Mouse (Mus musculus): ENCODE data around the gene Faim.
A peak's percentile ranks its signal among the peaks of the same experiment; 100 is the strongest.

Gene Faim

DNA sequence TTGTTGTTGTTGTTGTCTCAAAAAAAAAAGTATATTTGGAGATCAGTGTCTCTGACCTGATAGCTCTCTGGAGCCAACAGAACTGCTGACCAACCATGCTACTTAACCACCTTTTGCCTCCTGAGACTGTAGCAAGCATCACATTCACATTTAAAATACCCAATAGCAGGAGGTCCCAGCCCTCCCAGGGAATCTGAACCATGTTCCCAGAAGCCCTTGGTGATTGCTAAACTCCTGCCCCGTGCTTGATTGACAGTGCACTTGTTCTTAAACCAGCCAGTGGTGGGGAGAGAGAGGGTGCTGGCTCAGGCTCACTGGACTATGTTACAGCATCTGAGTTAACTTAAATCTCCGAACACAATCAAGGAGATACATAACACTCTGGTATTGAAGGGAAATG lies 11.3 kb upstream of the Faim start:
- no peak for DNase-seq (ENCODE audit: low read depth)

- DNase-seq (ENCODE audit: low read depth) = no peak
Measured at GRCm38 (mm10) chr9:98976081-98976480, 10.1 kb upstream of the Faim start.

GRCm38 (mm10) chr9:98976520-98976919 lies 9.7 kb upstream of the Faim start:
- no peak for DNase-seq (ENCODE audit: low read depth)

DNA sequence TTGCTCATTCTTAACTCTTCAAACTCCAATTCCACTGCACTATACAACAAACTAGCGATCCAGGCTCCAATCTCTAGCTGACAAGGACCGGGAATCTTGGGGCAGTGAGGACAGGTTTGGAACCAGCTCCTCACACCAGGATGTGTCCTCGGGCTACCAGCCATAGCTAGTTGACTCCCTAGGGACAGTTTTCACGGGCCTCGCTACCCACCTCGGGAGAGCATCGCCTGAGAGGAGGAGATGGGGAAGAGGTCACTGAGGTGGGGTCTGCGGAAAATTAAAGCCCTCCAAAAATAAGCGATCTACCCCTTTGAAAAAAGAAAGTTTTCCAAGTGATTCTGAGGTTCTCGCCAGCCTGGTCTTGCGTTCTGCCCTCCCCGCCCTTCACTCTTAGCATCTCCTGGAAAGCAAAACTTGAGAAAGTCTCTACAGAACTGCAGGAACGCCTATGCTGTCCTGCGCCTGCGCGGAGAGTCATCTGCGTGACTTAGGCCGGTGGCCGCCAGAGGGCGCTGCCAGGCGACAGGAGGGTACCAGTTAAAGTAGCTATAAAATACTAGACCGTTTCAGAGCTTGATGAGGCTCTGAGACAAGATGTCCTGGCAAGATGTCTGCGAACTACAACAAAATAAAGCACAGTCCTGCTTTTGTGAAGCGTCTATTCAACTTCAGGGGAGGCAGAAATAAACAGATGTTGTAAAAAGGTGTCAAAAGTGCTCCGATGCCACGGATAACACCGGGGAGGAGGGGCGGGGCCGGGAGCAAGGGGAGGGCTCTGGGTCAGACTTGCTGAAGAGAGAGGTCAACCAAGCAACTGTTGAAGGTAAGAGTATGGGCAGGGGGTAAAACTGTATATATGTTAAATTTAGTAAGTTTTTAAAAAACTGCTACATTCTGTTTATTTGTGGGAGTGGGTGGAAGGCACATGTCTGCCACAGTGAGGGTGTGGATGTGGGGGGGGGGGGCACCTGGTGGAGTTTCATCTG lies 6.4 kb upstream of the Faim start:
- peak; percentile 73 for DNase-seq (ENCODE audit: low read depth)

GRCm38 (mm10) chr9:98986476-98987096 lies 413 bp downstream of the Faim start:
- peak; percentile 44 for DNase-seq (ENCODE audit: low read depth)

DNA sequence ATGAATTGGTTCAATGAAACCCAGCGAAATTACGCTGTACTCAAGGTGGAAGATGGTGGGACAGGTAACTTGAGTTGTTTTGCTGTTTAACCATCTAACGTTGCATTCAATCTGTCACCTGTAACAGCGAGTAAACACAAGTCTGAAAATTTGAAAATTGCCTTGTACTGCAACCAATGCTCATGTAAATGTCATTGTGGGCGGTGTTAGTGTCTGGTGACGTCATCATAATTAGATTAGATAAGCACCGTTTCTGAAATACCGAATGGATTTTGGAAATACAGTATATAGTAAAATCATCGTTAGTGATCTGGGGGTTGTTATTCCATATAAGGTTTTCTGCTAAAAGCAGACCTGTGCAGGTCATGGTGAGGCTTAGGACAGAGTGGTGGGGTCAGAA lies 958 bp downstream of the Faim start:
- DNase-seq (ENCODE audit: low read depth) = no peak

- DNase-seq (ENCODE audit: low read depth) = no peak
Measured at GRCm38 (mm10) chr9:98994103-98994502, 7.9 kb downstream of the Faim start.

- no peak for DNase-seq (ENCODE audit: low read depth)
Measured at GRCm38 (mm10) chr9:98999881-99000339, 13.7 kb downstream of the Faim start.

GRCm38 (mm10) chr9:99001326-99001725 lies 15.2 kb downstream of the Faim start:
- DNase-seq (ENCODE audit: low read depth) = no peak

DNA sequence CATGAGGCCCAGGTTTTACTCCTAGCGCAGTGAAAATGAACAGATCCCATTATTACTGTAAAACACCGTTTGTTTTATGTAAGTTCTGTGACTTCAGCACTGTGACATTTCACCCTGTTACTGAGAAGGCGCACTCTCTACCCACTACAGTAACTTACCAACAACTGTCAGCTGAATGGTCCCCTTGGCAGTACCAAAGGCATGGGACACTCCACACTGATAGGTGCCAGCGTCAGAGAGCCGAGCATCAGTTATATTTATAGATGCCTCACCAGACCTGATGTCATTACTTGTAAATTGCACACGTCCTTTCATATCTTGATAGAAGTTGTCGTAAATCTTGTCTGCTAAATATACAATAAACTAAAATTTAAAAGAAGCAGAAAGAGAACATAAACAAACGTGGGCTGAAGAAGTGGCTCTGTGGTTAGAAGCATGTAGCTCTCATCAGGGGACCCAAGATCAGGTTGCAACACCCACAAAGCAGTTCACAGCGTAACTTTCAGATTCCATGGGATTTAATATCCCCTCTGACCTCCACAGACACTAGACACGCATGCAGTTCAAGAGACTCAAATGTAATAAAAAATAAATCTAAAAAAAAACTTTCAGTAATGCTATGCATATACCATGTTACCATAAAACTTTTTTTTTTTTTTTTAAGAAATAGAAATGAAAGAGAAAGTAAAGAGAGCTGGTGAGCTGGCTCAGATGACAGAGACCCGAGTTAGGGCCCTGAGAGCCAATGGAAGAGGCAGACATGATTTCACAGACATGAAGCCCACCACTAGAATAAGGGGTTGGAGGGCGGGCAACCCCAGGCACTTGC lies 23.1 kb downstream of the Faim start:
- no peak for DNase-seq (ENCODE audit: low read depth)

DNA sequence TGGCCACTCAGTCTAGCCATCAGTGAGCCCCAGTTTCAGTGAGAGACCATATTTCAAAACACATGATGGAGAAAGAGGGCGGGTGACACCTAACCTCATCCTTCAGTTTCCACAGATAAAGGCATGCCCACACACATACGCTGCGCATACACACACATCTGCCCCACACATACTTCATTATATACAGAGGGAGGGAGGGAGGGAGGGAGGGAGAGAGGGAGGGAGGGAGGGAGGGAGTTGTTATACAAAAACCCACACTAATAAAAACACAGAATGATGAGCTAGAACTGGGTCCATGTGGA lies 23.7 kb downstream of the Faim start:
- no peak for DNase-seq (ENCODE audit: low read depth)

DNA sequence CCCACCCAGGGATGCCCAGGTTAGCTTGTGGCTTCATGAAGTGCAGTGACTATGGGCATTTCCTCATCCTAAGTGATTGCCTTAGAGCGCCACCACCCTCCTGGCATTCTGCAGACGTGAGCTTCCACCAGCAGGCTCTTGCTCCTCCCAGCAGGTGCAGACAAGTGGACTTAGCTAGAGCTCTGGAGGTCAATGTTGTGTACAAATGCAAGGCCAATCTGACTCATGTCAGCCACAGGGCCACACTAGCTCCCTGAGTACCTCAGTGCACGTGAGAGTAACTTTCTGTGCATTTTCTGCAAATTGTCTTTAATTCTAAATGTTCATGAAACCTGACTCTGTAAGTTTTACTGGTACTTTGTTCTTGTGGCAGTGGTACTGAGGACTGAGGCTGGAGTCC lies 30.1 kb downstream of the Faim start:
- no peak for DNase-seq (ENCODE audit: low read depth)

DNA sequence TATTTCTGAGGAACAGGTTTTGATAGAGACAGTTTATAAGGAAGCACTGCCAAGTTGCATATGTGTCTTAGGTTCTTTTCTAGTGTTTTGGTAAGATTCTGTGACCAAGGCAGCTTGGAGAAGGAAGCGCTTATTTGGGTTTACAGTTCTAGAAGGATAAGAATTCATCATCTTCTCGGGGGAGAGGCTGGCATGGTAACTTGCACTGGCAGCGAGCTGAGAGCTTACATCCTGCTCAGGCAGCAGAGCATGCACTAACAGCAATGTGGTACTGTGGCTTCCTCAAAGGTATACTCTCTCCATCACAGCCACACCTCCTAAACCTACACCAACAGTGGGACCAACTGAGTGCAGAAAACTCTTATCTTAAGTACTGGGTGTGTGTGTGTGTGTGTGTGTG lies 30.6 kb downstream of the Faim start:
- DNase-seq (ENCODE audit: low read depth) = no peak

GRCm38 (mm10) chr9:99017679-99018078 lies 31.5 kb downstream of the Faim start:
- no peak for DNase-seq (ENCODE audit: low read depth)

- DNase-seq (ENCODE audit: low read depth) = no peak
Measured at GRCm38 (mm10) chr9:99021166-99021565, 35.0 kb downstream of the Faim start.

GRCm38 (mm10) chr9:99021751-99022150 lies 35.6 kb downstream of the Faim start:
- DNase-seq (ENCODE audit: low read depth) = no peak

- no peak for DNase-seq (ENCODE audit: low read depth)
Measured at GRCm38 (mm10) chr9:99032031-99032430, 45.9 kb downstream of the Faim start.

- DNase-seq (ENCODE audit: low read depth) = no peak
Measured at GRCm38 (mm10) chr9:99034111-99034510, 47.9 kb downstream of the Faim start.

- DNase-seq (ENCODE audit: low read depth) = no peak
Measured at GRCm38 (mm10) chr9:99035575-99035974, 49.4 kb downstream of the Faim start, which contains the start of gene Gm1123. Gene Gm1123 (minus strand): TSS chr9:99035715.

GRCm38 (mm10) chr9:99041994-99042393 lies 55.8 kb downstream of the Faim start:
- no peak for DNase-seq (ENCODE audit: low read depth)

DNA sequence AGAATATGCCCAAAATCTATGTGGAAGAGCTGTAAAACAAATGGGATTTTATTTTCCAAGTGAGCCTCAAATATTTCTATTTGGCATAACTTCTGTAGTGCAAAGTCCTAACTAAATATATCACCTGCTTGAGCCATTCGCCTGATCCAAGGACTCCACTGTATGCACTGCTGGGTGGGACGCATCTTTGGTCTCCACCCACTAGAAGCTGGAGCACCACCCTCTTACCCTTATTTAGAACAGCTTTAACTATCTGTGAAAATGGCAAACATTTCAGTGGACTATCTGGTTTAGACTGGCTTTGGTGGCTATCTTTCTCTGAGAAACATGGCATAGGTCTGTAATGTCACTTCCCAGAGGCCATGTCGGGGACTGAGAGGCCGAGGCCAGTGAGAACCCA lies 56.5 kb downstream of the Faim start:
- no peak for DNase-seq (ENCODE audit: low read depth)

DNA sequence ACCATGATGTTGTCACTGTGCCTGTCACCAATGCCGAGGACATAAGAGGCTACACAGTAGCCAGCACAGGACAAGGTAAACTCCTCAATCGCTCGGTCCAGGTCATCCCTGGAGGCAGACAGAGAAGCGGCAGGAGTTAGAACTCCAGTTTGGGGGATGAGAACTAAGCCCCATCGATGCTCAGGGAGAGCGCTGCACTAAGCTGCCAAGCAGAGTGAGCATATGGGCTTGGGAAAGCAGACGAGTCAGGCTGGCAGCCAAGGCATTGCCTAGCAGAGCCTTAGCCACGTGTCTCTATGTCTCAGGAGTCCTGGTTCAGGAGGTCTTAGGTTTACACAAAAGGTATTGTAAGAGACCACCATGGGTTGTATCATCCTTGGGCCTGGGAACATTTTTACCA lies 58.6 kb downstream of the Faim start:
- DNase-seq (ENCODE audit: low read depth) = no peak
